Mouse (Mus musculus): ENCODE measurements at regions not wholly inside any gene's neighbourhood (a gene's known extent, or its start where the extent isn't known, plus 50 kb on each side); places are given as distances from the start of the nearest gene placed in this dataset.

DNA sequence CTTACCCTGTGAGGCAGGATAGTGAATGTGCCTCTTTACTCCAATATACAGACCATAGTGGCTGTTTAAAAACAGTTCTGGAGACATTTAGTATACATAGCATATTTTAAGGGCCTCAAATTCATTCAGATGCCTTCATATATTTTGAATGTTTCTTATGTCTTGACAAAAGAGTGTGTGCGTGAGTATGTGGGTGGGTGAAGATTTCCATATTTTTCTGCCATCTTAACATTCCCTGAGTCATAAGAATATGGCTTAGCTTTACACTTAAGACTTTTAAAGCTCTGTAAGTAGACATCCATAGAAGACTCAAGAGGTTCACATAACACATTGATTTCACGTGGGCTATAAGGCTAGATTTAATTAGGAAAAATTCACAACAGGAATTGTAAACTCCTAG lies 81.3 kb upstream of the Mycbp2 start:
- TF ChIP-seq EP300 (IDR thresholded peaks at IDR 0.05) (no peak), CTCF (IDR thresholded peaks at IDR 0.05) (no peak)

All from lung, postnatal 0 days (tissue).